Mouse (Mus musculus): Measurements from ENCODE around the gene Mtx1. TPM values are rescaled to one million over a fixed set of nuclear protein-coding genes. Genes with fewer than 3 reads are reported as not detected.

Mtx1 gene
- polyA plus RNA-seq, 1 experiment from 2014 or later: 111 TPM

DNA sequence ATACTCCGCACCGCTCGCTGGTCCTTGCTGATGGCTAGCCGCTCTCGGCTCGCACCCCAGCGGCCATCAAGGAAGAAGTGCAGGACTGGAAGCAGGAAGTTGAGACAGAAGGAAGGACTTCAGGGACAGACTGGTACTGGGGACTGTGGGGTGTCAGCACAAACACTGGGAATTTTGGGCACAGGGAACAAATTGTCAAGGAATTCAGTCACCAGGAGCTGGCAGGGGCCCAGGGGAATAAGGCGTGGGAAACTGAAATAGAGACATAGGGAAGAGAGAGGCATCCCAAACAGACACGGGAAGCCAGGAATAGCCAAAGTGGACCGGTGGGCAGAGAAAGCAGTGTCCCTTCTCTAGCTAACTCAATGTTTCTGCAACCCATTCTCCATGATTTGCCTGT, 9.6 kb upstream of the Mtx1 start:
- no peak overlapping the region for H3K27ac ChIP-seq (ENCODE audit: low read depth)
- WGBS (ENCODE audit: insufficient replicate concordance): 87% methylated on average over 10 of the region's 10 CpGs
- H3K27me3 ChIP-seq (ENCODE audit: insufficient read depth, low read length): peaks cover 6% of the 10 kb centered on the region; the same call in 1 of the 2 replicates

DNA sequence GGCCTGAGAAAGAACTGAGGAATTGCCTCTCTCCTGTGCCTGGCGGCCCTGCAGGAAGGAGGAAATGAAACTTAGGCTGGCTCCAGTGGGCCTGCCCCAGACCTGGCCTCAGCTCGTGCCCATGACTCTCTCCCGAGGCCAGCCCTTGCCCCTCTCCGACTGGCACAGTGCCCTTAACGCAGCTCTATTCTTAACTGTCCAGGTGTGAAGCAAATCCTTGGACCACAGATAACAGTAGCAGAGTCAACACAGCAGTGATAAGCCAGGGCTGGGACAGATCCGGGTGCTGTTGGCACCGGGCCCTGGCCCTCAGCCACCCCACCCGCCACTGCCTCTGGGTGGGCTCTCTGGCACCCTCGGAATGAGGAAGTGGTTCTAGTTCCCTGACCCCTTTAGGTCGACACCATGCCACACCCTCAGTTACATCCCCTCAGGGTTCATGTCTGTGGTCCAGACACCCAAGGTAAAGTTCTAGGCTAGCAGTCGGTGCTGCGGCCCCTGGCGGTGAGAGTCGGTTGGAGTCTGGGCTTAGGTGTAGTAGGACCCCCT, 6.7 kb upstream of the Mtx1 start:
- Histone ChIP-seq H3K36me3 (replicated peaks; ENCODE audit: insufficient read depth, low read length) (no peaks in the 10 kb centered on the region), H3K27ac (ENCODE audit: low read depth) (no peak overlapping the region), H3K4me3 (ENCODE audit: low read depth, low read length) (no peak overlapping the region), H3K27me3 (ENCODE audit: insufficient read depth, low read length) (peaks cover 16% of the 10 kb centered on the region), H3K4me2 (ENCODE audit: low read depth, low read length) (no peak overlapping the region), H3K4me1 (ENCODE audit: insufficient read depth) (peaks cover 6% of the 10 kb centered on the region; the same call in 1 of the 2 replicates), H3K9me3 (ENCODE audit: low read length) (no peaks in the 10 kb centered on the region), H3K9ac (replicated peaks) (no peak overlapping the region; the same call in 1 of the 2 replicates)
- TF ChIP-seq EP300 (IDR thresholded peaks at IDR 0.05; ENCODE audit: low read depth) (no peak), CTCF (IDR thresholded peaks at IDR 0.05; ENCODE audit: low read depth) (0 out of 2 replicates have a peak, but pooled peaks have one; percentile 11)
- peak; percentile 19; the same call in 1 of the 2 replicates for ATAC-seq
- DNase-seq: no peak
- 34% methylated on average over 14 of the region's 14 CpGs for WGBS (ENCODE audit: insufficient replicate concordance)

More for the DNA sequence above, 9.6 kb upstream of the Mtx1 start:
- no peak overlapping the region for H3K4me3 ChIP-seq (ENCODE audit: low read depth, low read length)
- DNase-seq (no peak), ATAC-seq (no peak)
- TF ChIP-seq EP300 (IDR thresholded peaks at IDR 0.05; ENCODE audit: low read depth): no peak
- TF ChIP-seq CTCF (IDR thresholded peaks at IDR 0.05; ENCODE audit: low read depth): no peak
- no peak overlapping the region for H3K9ac ChIP-seq (replicated peaks)
- no peak overlapping the region for H3K4me2 ChIP-seq (ENCODE audit: low read depth, low read length)
- no peaks in the 10 kb centered on the region for H3K36me3 ChIP-seq (replicated peaks; ENCODE audit: insufficient read depth, low read length)
- no peaks in the 10 kb centered on the region for H3K9me3 ChIP-seq (ENCODE audit: low read length)
- H3K4me1 ChIP-seq (ENCODE audit: insufficient read depth): peaks cover 6% of the 10 kb centered on the region; the same call in 1 of the 2 replicates

DNA sequence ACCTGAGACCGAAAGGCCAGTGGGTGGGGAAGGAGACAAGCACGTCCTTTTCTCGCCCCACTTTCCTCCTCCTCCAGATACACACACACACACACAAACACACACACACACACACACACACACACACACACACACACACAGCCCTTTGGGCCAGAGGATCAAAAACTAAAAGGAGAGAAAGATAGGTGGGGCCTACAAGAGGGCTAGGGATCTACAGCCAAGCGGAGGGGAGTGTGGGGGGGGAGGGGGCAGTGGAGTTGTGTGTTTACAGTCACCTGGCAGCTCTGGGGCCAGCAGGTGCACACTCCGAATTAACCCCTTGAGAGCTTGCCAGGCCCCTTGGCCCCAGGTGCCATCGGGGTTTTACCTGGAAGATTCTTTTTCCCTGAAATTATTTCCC, 5.7 kb upstream of the Mtx1 start:
- peaks cover 9% of the 10 kb centered on the region for H3K4me1 ChIP-seq (ENCODE audit: insufficient read depth)
- H3K9ac ChIP-seq (replicated peaks): no peak overlapping the region
- H3K36me3 ChIP-seq (replicated peaks; ENCODE audit: insufficient read depth, low read length): no peaks in the 10 kb centered on the region
- H3K4me2 ChIP-seq (ENCODE audit: low read depth, low read length): no peak overlapping the region
- H3K27ac ChIP-seq (ENCODE audit: low read depth): no peak overlapping the region
- WGBS (ENCODE audit: insufficient replicate concordance): 61% methylated on average over 6 of the region's 6 CpGs
- no peaks in the 10 kb centered on the region for H3K9me3 ChIP-seq (ENCODE audit: low read length)
- no peak for ATAC-seq
- no peak for DNase-seq
- TF ChIP-seq CTCF (IDR thresholded peaks at IDR 0.05; ENCODE audit: low read depth): no peak
- no peak for TF ChIP-seq EP300 (IDR thresholded peaks at IDR 0.05; ENCODE audit: low read depth)
- peaks cover 20% of the 10 kb centered on the region for H3K27me3 ChIP-seq (ENCODE audit: insufficient read depth, low read length)
- no peak overlapping the region for H3K4me3 ChIP-seq (ENCODE audit: low read depth, low read length)

DNA sequence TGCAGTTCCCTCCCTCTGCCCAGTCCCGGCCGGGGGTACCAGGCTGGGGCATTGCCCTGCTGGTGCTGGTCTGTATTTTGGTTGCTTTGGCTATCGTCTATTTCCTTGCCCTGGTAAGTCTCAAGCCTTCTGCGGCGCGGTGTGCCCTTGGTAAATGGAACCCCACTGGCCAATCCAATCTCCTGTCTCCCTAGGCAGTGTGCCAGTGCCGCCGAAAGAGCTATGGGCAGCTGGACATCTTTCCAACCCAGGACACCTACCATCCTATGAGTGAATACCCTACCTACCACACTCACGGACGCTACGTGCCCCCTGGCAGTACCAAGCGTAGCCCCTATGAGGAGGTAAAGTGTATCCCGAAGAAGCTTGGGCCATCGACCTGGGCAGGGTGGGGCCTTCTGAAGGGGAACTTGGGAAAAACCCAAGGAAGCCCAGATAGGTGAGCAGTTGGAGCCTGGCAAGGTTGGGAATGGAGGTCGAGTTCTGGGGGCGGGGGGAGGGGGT, 4.9 kb upstream of the Mtx1 start:
- Histone ChIP-seq H3K4me3 (ENCODE audit: low read depth, low read length) (no peak overlapping the region), H3K36me3 (replicated peaks; ENCODE audit: insufficient read depth, low read length) (no peaks in the 10 kb centered on the region), H3K27me3 (ENCODE audit: insufficient read depth, low read length) (peaks cover 28% of the 10 kb centered on the region), H3K9ac (replicated peaks) (no peak overlapping the region), H3K27ac (ENCODE audit: low read depth) (no peak overlapping the region), H3K4me2 (ENCODE audit: low read depth, low read length) (no peak overlapping the region), H3K4me1 (ENCODE audit: insufficient read depth) (peaks cover 15% of the 10 kb centered on the region), H3K9me3 (ENCODE audit: low read length) (no peaks in the 10 kb centered on the region)
- WGBS (ENCODE audit: insufficient replicate concordance): 76% methylated on average over 16 of the region's 16 CpGs
- ATAC-seq (no peak), DNase-seq (no peak)
- TF ChIP-seq EP300 (IDR thresholded peaks at IDR 0.05; ENCODE audit: low read depth) (no peak), CTCF (IDR thresholded peaks at IDR 0.05; ENCODE audit: low read depth) (no peak)

DNA sequence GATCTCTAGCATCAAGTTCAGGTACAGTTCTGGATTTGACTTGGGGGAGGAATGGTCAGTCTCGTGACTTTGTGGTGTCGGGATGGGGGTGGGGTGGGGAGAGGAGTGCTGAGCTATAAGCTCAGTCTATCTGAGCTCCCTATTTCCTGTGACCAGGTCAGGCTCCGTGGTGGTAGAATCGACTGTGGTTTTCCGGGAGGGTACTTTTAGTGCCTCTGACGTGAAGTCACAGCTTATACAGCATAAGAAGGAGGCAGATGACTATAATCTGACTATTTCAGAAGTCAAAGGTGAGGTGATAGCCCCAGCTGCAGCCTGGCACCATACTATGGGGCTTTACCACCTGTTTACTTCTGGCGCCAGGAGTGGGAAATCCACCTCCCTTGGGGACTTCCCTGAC, 4.5 kb upstream of the Mtx1 start:
- Histone ChIP-seq H3K4me2 (ENCODE audit: low read depth, low read length) (no peak overlapping the region), H3K36me3 (replicated peaks; ENCODE audit: insufficient read depth, low read length) (no peaks in the 10 kb centered on the region), H3K4me1 (ENCODE audit: insufficient read depth) (peaks cover 16% of the 10 kb centered on the region), H3K27ac (ENCODE audit: low read depth) (no peak overlapping the region), H3K4me3 (ENCODE audit: low read depth, low read length) (no peak overlapping the region), H3K9me3 (ENCODE audit: low read length) (no peaks in the 10 kb centered on the region), H3K27me3 (ENCODE audit: insufficient read depth, low read length) (peaks cover 32% of the 10 kb centered on the region), H3K9ac (replicated peaks) (no peak overlapping the region)
- DNase-seq (no peak), ATAC-seq (no peak)
- 32% methylated on average over 7 of the region's 7 CpGs for WGBS (ENCODE audit: insufficient replicate concordance)
- TF ChIP-seq CTCF (IDR thresholded peaks at IDR 0.05; ENCODE audit: low read depth): no peak
- no peak for TF ChIP-seq EP300 (IDR thresholded peaks at IDR 0.05; ENCODE audit: low read depth)

DNA sequence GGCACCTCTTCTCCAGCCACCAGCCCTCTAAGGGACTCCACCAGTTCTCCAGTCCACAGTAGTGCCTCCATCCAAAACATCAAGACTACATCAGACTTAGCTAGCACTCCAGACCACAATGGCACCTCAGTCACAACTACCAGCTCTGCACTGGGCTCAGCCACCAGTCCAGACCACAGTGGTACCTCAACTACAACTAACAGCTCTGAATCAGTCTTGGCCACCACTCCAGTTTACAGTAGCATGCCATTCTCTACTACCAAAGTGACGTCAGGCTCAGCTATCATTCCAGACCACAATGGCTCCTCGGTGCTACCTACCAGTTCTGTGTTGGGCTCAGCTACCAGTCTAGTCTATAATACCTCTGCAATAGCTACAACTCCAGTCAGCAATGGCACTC, 3.7 kb upstream of the Mtx1 start:
- Histone ChIP-seq H3K36me3 (replicated peaks; ENCODE audit: insufficient read depth, low read length) (no peaks in the 10 kb centered on the region), H3K9ac (replicated peaks) (no peak overlapping the region), H3K4me3 (ENCODE audit: low read depth, low read length) (no peak overlapping the region), H3K4me1 (ENCODE audit: insufficient read depth) (peaks cover 16% of the 10 kb centered on the region), H3K4me2 (ENCODE audit: low read depth, low read length) (no peak overlapping the region), H3K9me3 (ENCODE audit: low read length) (no peaks in the 10 kb centered on the region), H3K27ac (ENCODE audit: low read depth) (no peak overlapping the region), H3K27me3 (ENCODE audit: insufficient read depth, low read length) (peaks cover 39% of the 10 kb centered on the region)
- ATAC-seq (no peak), DNase-seq (no peak)
- TF ChIP-seq CTCF (IDR thresholded peaks at IDR 0.05; ENCODE audit: low read depth) (no peak), EP300 (IDR thresholded peaks at IDR 0.05; ENCODE audit: low read depth) (no peak)
- 53% methylated on average over 2 of the region's 2 CpGs for WGBS (ENCODE audit: insufficient replicate concordance)
